Mouse (Mus musculus): ENCODE measurements around the gene Ackr1.
A peak's percentile ranks its signal among the peaks of the same experiment; 100 is the strongest.

DNA sequence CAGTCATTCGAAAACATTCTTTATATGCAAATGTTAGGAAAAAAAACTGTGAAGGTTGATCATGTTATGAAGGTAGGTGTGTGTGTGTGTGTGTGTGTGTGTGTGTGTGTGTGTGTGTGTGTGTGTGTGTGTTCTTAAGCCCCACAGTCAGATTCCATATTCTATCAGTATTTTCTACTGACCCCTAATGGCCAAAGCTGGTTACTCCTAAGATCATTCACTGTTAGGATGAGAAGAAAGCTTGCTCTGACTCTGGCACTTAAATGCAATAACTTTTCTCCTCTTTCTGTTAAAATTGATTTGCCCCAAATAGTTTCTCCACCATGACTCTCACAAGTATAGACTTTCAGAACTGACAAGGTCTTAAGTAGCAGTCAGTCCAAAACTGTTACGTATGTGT, 23.1 kb upstream of the Ackr1 start:
- TF ChIP-seq POLR2A (IDR thresholded peaks at IDR 0.05; ENCODE audit: control insufficient read depth in 1 of 2, insufficient read depth in 1 of 2, low read depth in 1 of 2, low read length in 2 of 2, poor library complexity in 1 of 2) (no peak), BHLHE40 (IDR thresholded peaks at IDR 0.05; ENCODE audit: borderline replicate concordance, low read depth, low read length) (no peak), CTCF (IDR thresholded peaks at IDR 0.05 in 2 of 3, conservative IDR thresholded peaks at IDR 0.05 in 1 of 3; ENCODE audit: control insufficient read depth in 1 of 3, insufficient read depth in 1 of 3, low read depth in 2 of 3, low read length in 3 of 3, poor library complexity in 1 of 3, severe bottlenecking in 1 of 3) (peak in 1 of 3 experiments; percentile 64; a peak in 2 of 6 replicates), RCOR1 (IDR thresholded peaks at IDR 0.05; ENCODE audit: low read depth, low read length) (no peak), TCF12 (IDR thresholded peaks at IDR 0.05; ENCODE audit: low read depth, low read length) (no peak), CHD1 (IDR thresholded peaks at IDR 0.05; ENCODE audit: low read depth, low read length) (no peak), E2F4 (IDR thresholded peaks at IDR 0.05; ENCODE audit: borderline replicate concordance, low read depth, low read length) (no peak), EP300 (IDR thresholded peaks at IDR 0.05; ENCODE audit: low read depth in 1 of 2, low read length in 2 of 2) (no peak), USF2 (IDR thresholded peaks at IDR 0.05; ENCODE audit: borderline replicate concordance in 1 of 2, insufficient read depth in 1 of 2, low read depth in 1 of 2, low read length in 2 of 2) (no peak), USF1 (IDR thresholded peaks at IDR 0.05; ENCODE audit: low read depth, low read length) (no peak), HCFC1 (IDR thresholded peaks at IDR 0.05; ENCODE audit: low read depth, low read length) (no peak)
